Mouse (Mus musculus) 3134 (cell line): ENCODE results near the gene Abhd14b.

ENCODE experiments used
- DNase-seq: peaks from one replicate; pipeline ENCODE4 v3.0.0-alpha.2; 2011; ENCODE audit warnings: low spot score; ENCODE audit not compliant: insufficient read length; ENCODE audit errors: extremely low read depth

The Abhd14b gene

GRCm38 (mm10) chr9:106447348-106447747 lies at the start of gene Abhd14b, which contains the start of gene Abhd14a:
Gene Abhd14b, plus strand, starts transcription at chr9:106447459.
Gene Abhd14a, minus strand, starts transcription at chr9:106447678.
- DNase-seq = peak; percentile 96

GRCm38 (mm10) chr9:106397733-106398132 lies 49.5 kb upstream of the Abhd14b start:
- no peak for DNase-seq

- no peak for DNase-seq
Observed at GRCm38 (mm10) chr9:106398667-106399311, 48.5 kb upstream of the Abhd14b start.

GRCm38 (mm10) chr9:106399808-106400207 lies 47.5 kb upstream of the Abhd14b start:
- DNase-seq = no peak

- no peak for DNase-seq
Observed at GRCm38 (mm10) chr9:106402149-106402548, 45.1 kb upstream of the Abhd14b start.

- no peak for DNase-seq
Observed at GRCm38 (mm10) chr9:106402607-106403375, 44.5 kb upstream of the Abhd14b start.

GRCm38 (mm10) chr9:106405275-106405674 lies 42.0 kb upstream of the Abhd14b start:
- peak; percentile 89 for DNase-seq

GRCm38 (mm10) chr9:106406443-106407078 lies 40.7 kb upstream of the Abhd14b start:
- no peak for DNase-seq

GRCm38 (mm10) chr9:106409096-106409495 lies 38.2 kb upstream of the Abhd14b start:
- DNase-seq = no peak

- DNase-seq = no peak
Observed at GRCm38 (mm10) chr9:106410086-106410650, 37.1 kb upstream of the Abhd14b start.

- no peak for DNase-seq
Observed at GRCm38 (mm10) chr9:106411091-106411594, 36.1 kb upstream of the Abhd14b start.

GRCm38 (mm10) chr9:106411729-106412128 lies 35.5 kb upstream of the Abhd14b start:
- DNase-seq = no peak

- DNase-seq = no peak
Observed at GRCm38 (mm10) chr9:106412210-106412609, 35.0 kb upstream of the Abhd14b start.

- DNase-seq = no peak
Observed at GRCm38 (mm10) chr9:106413606-106414005, 33.7 kb upstream of the Abhd14b start.

- no peak for DNase-seq
Observed at GRCm38 (mm10) chr9:106416826-106417225, 30.4 kb upstream of the Abhd14b start.

- peak; percentile 79 for DNase-seq
Observed at GRCm38 (mm10) chr9:106417841-106418625, 29.2 kb upstream of the Abhd14b start.

GRCm38 (mm10) chr9:106420608-106421007 lies 26.7 kb upstream of the Abhd14b start:
- no peak for DNase-seq

GRCm38 (mm10) chr9:106421033-106421864 lies 26.0 kb upstream of the Abhd14b start:
- peak; percentile 48 for DNase-seq

- DNase-seq = peak; percentile 55
Observed at GRCm38 (mm10) chr9:106421865-106422160, 25.4 kb upstream of the Abhd14b start.
